Mouse (Mus musculus): ENCODE results near the gene Zscan5b. TPM values are rescaled to one million over a fixed set of nuclear protein-coding genes. Genes with fewer than 3 reads are reported as not detected.
"Not testable (repeated sequence)": the region's sequence is repeated elsewhere in the genome, so short reads cannot be mapped to it uniquely, and the experiment has no call there.

The Zscan5b gene
- total and polyA plus RNA-seq, 2 experiments: not detected

GRCm38 (mm10) chr7:6191376-6191775 lies 30.7 kb upstream of the Zscan5b start:
- no peak overlapping the region for H3K27ac ChIP-seq (replicated peaks; ENCODE audit: insufficient read depth, low read depth, low read length)
- no peak overlapping the region for H3K4me3 ChIP-seq (ENCODE audit: insufficient read depth, low read depth, low read length)
- H3K27me3 ChIP-seq (ENCODE audit: control insufficient read depth, insufficient read depth, low read length): no peaks in the 10 kb centered on the region
- TF ChIP-seq POLR2A (IDR thresholded peaks at IDR 0.05; ENCODE audit: extremely low read depth, insufficient read depth, low read length) (no peak), CTCF (IDR thresholded peaks at IDR 0.05; ENCODE audit: low read depth, low read length) (peak; percentile 65)
- WGBS: 32% methylated on average over 3 of the region's 3 CpGs
- H3K9ac ChIP-seq (ENCODE audit: low read depth, low read length): no peak overlapping the region
- DNase-seq (ENCODE audit: extremely low read depth, low read depth, low spot score): peak; percentile 64
- no peaks in the 10 kb centered on the region for H3K79me2 ChIP-seq (ENCODE audit: control insufficient read depth, insufficient read depth, low read length)
- no peaks in the 10 kb centered on the region for H3K4me1 ChIP-seq (ENCODE audit: control insufficient read depth, insufficient read depth, low read length)
- H3K36me3 ChIP-seq (ENCODE audit: control insufficient read depth, insufficient read depth, low read length): peaks cover 4% of the 10 kb centered on the region; the same call in 1 of the 2 replicates

GRCm38 (mm10) chr7:6194129-6194528 lies 27.9 kb upstream of the Zscan5b start:
- no peak overlapping the region for H3K4me3 ChIP-seq (ENCODE audit: insufficient read depth, low read depth, low read length)
- no peaks in the 10 kb centered on the region; the same call in 1 of the 2 replicates for H3K36me3 ChIP-seq (ENCODE audit: control insufficient read depth, insufficient read depth, low read length)
- no peaks in the 10 kb centered on the region for H3K79me2 ChIP-seq (ENCODE audit: control insufficient read depth, insufficient read depth, low read length)
- H3K9ac ChIP-seq (ENCODE audit: low read depth, low read length): no peak overlapping the region
- TF ChIP-seq POLR2A (IDR thresholded peaks at IDR 0.05; ENCODE audit: extremely low read depth, insufficient read depth, low read length) (no peak), CTCF (IDR thresholded peaks at IDR 0.05; ENCODE audit: low read depth, low read length) (peak; percentile 97)
- no peak for DNase-seq (ENCODE audit: extremely low read depth, low read depth, low spot score)
- no peak overlapping the region for H3K27ac ChIP-seq (replicated peaks; ENCODE audit: insufficient read depth, low read depth, low read length)
- 23% methylated on average over 5 of the region's 5 CpGs for WGBS
- no peaks in the 10 kb centered on the region; the same call in 1 of the 2 replicates for H3K27me3 ChIP-seq (ENCODE audit: control insufficient read depth, insufficient read depth, low read length)
- H3K4me1 ChIP-seq (ENCODE audit: control insufficient read depth, insufficient read depth, low read length): no peaks in the 10 kb centered on the region; the same call in 1 of the 2 replicates

GRCm38 (mm10) chr7:6195777-6196176 lies 26.3 kb upstream of the Zscan5b start:
- Histone ChIP-seq H3K36me3 (ENCODE audit: control insufficient read depth, insufficient read depth, low read length) (no peaks in the 10 kb centered on the region), H3K79me2 (ENCODE audit: control insufficient read depth, insufficient read depth, low read length) (no peaks in the 10 kb centered on the region), H3K4me1 (ENCODE audit: control insufficient read depth, insufficient read depth, low read length) (no peaks in the 10 kb centered on the region; the same call in 1 of the 2 replicates), H3K4me3 (ENCODE audit: insufficient read depth, low read depth, low read length) (no peak overlapping the region), H3K27ac (replicated peaks; ENCODE audit: insufficient read depth, low read depth, low read length) (no peak overlapping the region), H3K27me3 (ENCODE audit: control insufficient read depth, insufficient read depth, low read length) (no peaks in the 10 kb centered on the region; the same call in 1 of the 2 replicates), H3K9ac (ENCODE audit: low read depth, low read length) (no peak overlapping the region)
- TF ChIP-seq POLR2A (IDR thresholded peaks at IDR 0.05; ENCODE audit: extremely low read depth, insufficient read depth, low read length) (no peak), CTCF (IDR thresholded peaks at IDR 0.05; ENCODE audit: low read depth, low read length) (peak; percentile 60; the same call in 1 of the 2 replicates)
- no peak for DNase-seq (ENCODE audit: extremely low read depth, low read depth, low spot score)
- 50% methylated on average over 2 of the region's 2 CpGs for WGBS

GRCm38 (mm10) chr7:6196790-6197189 lies 25.3 kb upstream of the Zscan5b start, which contains the start of gene Galp:
TSS of gene Galp (plus strand) at chr7:6197090.
- H3K79me2 ChIP-seq (ENCODE audit: control insufficient read depth, insufficient read depth, low read length): no peaks in the 10 kb centered on the region
- no peaks in the 10 kb centered on the region; the same call in 1 of the 2 replicates for H3K27me3 ChIP-seq (ENCODE audit: control insufficient read depth, insufficient read depth, low read length)
- TF ChIP-seq CTCF (IDR thresholded peaks at IDR 0.05; ENCODE audit: low read depth, low read length): no peak
- TF ChIP-seq POLR2A (IDR thresholded peaks at IDR 0.05; ENCODE audit: extremely low read depth, insufficient read depth, low read length): no peak
- H3K27ac ChIP-seq (replicated peaks; ENCODE audit: insufficient read depth, low read depth, low read length): no peak within 1 kb of the TSS
- no peak within 1 kb of the TSS for H3K9ac ChIP-seq (ENCODE audit: low read depth, low read length)
- WGBS: 51% methylated on average over 3 of the region's 3 CpGs
- no peaks in the 10 kb centered on the region; the same call in 1 of the 2 replicates for H3K4me1 ChIP-seq (ENCODE audit: control insufficient read depth, insufficient read depth, low read length)
- H3K36me3 ChIP-seq (ENCODE audit: control insufficient read depth, insufficient read depth, low read length): no peaks in the 10 kb centered on the region
- no peak for DNase-seq (ENCODE audit: extremely low read depth, low read depth, low spot score)
- H3K4me3 ChIP-seq (ENCODE audit: insufficient read depth, low read depth, low read length): no peak within 1 kb of the TSS

- Histone ChIP-seq H3K9ac (ENCODE audit: low read depth, low read length) (no peak overlapping the region), H3K36me3 (ENCODE audit: control insufficient read depth, insufficient read depth, low read length) (no peaks in the 10 kb centered on the region), H3K27me3 (ENCODE audit: control insufficient read depth, insufficient read depth, low read length) (no peaks in the 10 kb centered on the region), H3K4me1 (ENCODE audit: control insufficient read depth, insufficient read depth, low read length) (no peaks in the 10 kb centered on the region), H3K27ac (replicated peaks; ENCODE audit: insufficient read depth, low read depth, low read length) (no peak overlapping the region), H3K79me2 (ENCODE audit: control insufficient read depth, insufficient read depth, low read length) (no peaks in the 10 kb centered on the region), H3K4me3 (ENCODE audit: insufficient read depth, low read depth, low read length) (no peak overlapping the region)
- no peak for DNase-seq (ENCODE audit: extremely low read depth, low read depth, low spot score)
- WGBS: 82% methylated on average over 3 of the region's 3 CpGs
- no peak for TF ChIP-seq POLR2A (IDR thresholded peaks at IDR 0.05; ENCODE audit: extremely low read depth, insufficient read depth, low read length)
- TF ChIP-seq CTCF (IDR thresholded peaks at IDR 0.05; ENCODE audit: low read depth, low read length): no peak
These were observed 17.9 kb upstream of the Zscan5b start for GRCm38 (mm10) chr7:6204200-6204599.

GRCm38 (mm10) chr7:6213144-6213543 lies 8.9 kb upstream of the Zscan5b start:
- Histone ChIP-seq H3K79me2 (ENCODE audit: control insufficient read depth, insufficient read depth, low read length) (no peaks in the 10 kb centered on the region), H3K4me3 (ENCODE audit: insufficient read depth, low read depth, low read length) (no peak overlapping the region), H3K9ac (ENCODE audit: low read depth, low read length) (no peak overlapping the region), H3K27ac (replicated peaks; ENCODE audit: insufficient read depth, low read depth, low read length) (no peak overlapping the region), H3K36me3 (ENCODE audit: control insufficient read depth, insufficient read depth, low read length) (no peaks in the 10 kb centered on the region), H3K27me3 (ENCODE audit: control insufficient read depth, insufficient read depth, low read length) (no peaks in the 10 kb centered on the region), H3K4me1 (ENCODE audit: control insufficient read depth, insufficient read depth, low read length) (no peaks in the 10 kb centered on the region)
- 41% methylated on average over 5 of the region's 5 CpGs for WGBS
- DNase-seq (ENCODE audit: extremely low read depth, low read depth, low spot score): peak; percentile 41
- no peak for TF ChIP-seq POLR2A (IDR thresholded peaks at IDR 0.05; ENCODE audit: extremely low read depth, insufficient read depth, low read length)
- peak; percentile 97 for TF ChIP-seq CTCF (IDR thresholded peaks at IDR 0.05; ENCODE audit: low read depth, low read length)

- H3K27ac ChIP-seq (replicated peaks; ENCODE audit: insufficient read depth, low read depth, low read length); H3K4me3 ChIP-seq (ENCODE audit: insufficient read depth, low read depth, low read length); H3K36me3 ChIP-seq (ENCODE audit: control insufficient read depth, insufficient read depth, low read length); DNase-seq (ENCODE audit: extremely low read depth, low read depth, low spot score); H3K79me2 ChIP-seq (ENCODE audit: control insufficient read depth, insufficient read depth, low read length); H3K4me1 ChIP-seq (ENCODE audit: control insufficient read depth, insufficient read depth, low read length); H3K9ac ChIP-seq (ENCODE audit: low read depth, low read length); H3K27me3 ChIP-seq (ENCODE audit: control insufficient read depth, insufficient read depth, low read length): not testable (repeated sequence)
- WGBS: 64% methylated on average over 4 of the region's 4 CpGs
These were observed 7.4 kb upstream of the Zscan5b start for GRCm38 (mm10) chr7:6214691-6215090.
